Mouse (Mus musculus): ENCODE measurements around the gene Krba1. TPM values are rescaled to one million over a fixed set of nuclear protein-coding genes. Genes with fewer than 3 reads are reported as not detected.

Krba1 gene
- 5.9 and 6.6 TPM in 2 replicates for polyA plus RNA-seq (2012; ENCODE audit: insufficient read depth, insufficient read length, missing spikeins)

GRCm38 (mm10) chr6:48395105-48396007 is at the start of gene Krba1:
TSS of gene Krba1 (plus strand) at chr6:48395586.
- Histone ChIP-seq H3K4me1 (ENCODE audit: control insufficient read depth, insufficient read depth, insufficient read length, low read length) (peaks cover 11% of the 10 kb centered on the region), H3K27ac (replicated peaks; ENCODE audit: low read depth, low read length) (peak within 1 kb of the TSS; percentile 69), H3K4me3 (ENCODE audit: insufficient read depth, low read depth, low read length) (peak within 1 kb of the TSS; percentile 90)

GRCm38 (mm10) chr6:48358897-48359296 is 36.5 kb upstream of the Krba1 start:
- no peak overlapping the region for H3K4me3 ChIP-seq (ENCODE audit: insufficient read depth, low read depth, low read length)
- no peaks in the 10 kb centered on the region for H3K4me1 ChIP-seq (ENCODE audit: control insufficient read depth, insufficient read depth, insufficient read length, low read length)
- no peak overlapping the region for H3K27ac ChIP-seq (replicated peaks; ENCODE audit: low read depth, low read length)

DNA sequence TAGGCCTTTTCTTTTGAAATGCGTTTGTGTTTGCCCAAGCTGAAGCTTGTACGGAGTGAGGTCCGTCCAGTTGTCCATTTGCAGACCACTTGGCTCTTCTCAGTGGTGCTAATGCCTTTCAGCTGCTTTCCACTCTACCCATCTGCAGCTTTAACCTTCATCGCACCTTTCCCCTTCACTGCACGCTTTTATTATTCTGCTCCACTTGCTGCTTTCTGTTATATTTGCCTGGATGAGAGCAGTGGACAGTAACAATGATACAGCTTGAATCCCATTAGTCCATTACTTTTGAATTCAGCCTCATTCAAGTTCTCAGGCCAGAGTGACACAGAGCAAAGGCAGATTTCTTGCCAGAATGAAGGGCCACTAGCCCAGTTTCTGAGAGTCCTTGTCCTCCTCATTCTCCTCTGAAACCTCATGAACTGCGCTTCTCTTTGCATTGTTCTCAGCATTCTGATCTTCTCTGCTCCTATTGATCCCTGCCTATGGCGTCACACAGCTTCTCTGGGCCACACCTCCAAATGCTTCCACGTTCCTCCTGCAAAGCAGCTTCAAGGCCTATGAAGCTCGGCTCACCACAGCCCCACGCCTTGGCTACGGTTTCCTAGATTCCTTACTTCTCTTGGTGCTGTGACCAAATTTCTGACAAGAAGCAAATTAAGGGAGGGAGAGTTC is 28.9 kb upstream of the Krba1 start:
- Histone ChIP-seq H3K27ac (replicated peaks; ENCODE audit: low read depth, low read length) (no peak overlapping the region), H3K4me3 (ENCODE audit: insufficient read depth, low read depth, low read length) (no peak overlapping the region), H3K4me1 (ENCODE audit: control insufficient read depth, insufficient read depth, insufficient read length, low read length) (no peaks in the 10 kb centered on the region)

GRCm38 (mm10) chr6:48388221-48388620 is 7.2 kb upstream of the Krba1 start:
- no peaks in the 10 kb centered on the region for H3K4me1 ChIP-seq (ENCODE audit: control insufficient read depth, insufficient read depth, insufficient read length, low read length)
- no peak overlapping the region for H3K4me3 ChIP-seq (ENCODE audit: insufficient read depth, low read depth, low read length)
- no peak overlapping the region for H3K27ac ChIP-seq (replicated peaks; ENCODE audit: low read depth, low read length)

DNA sequence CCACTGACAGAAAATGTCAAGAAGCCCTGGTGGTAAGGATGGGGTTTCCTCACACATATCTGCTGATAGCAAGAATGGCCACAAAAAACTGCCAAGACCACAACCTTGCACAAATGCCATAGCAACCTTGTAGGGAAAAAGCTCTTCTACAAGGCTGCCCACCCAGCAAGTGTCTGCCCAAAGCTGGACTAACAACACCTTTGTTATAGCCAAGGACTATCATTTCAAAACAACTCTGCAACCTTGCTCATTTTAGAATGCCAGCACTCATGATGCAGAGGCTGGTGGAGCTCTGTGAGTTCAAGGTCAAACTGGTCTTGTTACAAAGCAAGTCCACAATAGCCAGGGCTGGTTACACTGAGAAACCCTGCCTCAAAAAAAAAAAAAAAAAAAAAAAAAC is 1.6 kb upstream of the Krba1 start:
- H3K4me1 ChIP-seq (ENCODE audit: control insufficient read depth, insufficient read depth, insufficient read length, low read length) = peaks cover 11% of the 10 kb centered on the region
- no peak overlapping the region for H3K4me3 ChIP-seq (ENCODE audit: insufficient read depth, low read depth, low read length)
- no peak overlapping the region for H3K27ac ChIP-seq (replicated peaks; ENCODE audit: low read depth, low read length)

DNA sequence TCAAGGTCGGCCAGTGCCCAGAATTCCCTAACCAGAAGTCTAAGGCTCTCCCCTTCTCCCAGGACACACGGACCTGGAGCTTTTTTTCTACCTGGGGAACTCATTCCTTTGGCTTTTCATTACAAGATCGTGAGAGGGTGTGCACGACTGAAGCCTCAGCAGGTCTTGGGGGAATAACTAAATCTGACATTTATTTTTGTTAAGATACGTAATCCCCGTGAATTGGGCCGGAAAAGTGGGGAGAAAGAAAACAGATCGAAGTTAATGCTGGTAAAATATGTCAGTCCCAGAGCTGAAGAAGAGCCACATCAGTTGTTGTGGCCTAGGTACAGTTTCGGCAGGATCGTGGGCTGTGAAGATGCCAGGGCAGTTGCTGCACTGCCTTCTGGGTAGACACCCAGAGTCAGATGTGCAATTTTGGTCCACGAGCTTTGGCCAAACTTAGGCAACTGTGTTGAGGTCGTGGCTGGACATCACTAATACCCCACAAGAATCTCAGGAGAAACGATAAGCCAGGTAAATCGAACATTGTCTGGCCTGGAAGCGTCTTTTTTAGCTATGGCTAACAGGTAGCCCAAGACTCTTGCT is 716 bp downstream of the Krba1 start:
- Histone ChIP-seq H3K4me1 (ENCODE audit: control insufficient read depth, insufficient read depth, insufficient read length, low read length) (peaks cover 11% of the 10 kb centered on the region), H3K4me3 (ENCODE audit: insufficient read depth, low read depth, low read length) (peak overlapping the region; percentile 90), H3K27ac (replicated peaks; ENCODE audit: low read depth, low read length) (peak overlapping the region; percentile 69)

DNA sequence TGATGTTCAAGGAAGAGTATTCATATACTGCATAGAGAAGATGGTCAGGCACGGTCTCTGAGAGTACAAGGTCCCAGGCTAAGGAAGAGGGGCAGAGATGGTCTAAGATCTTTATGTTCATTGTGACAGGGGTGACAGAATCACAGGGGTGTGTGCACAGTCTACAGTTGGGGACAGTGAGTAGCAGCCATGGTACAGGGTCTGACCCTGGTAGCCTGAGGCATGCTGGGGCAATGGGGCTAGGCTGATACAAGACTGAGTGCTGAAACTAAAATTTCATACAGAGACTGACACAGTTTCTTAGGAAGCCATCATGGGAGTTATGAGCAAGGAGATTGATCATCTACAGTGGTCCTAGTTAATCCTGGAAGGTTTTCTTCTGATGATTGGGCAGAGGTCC is 1.3 kb downstream of the Krba1 start:
- Histone ChIP-seq H3K4me3 (ENCODE audit: insufficient read depth, low read depth, low read length) (no peak overlapping the region), H3K4me1 (ENCODE audit: control insufficient read depth, insufficient read depth, insufficient read length, low read length) (peaks cover 11% of the 10 kb centered on the region), H3K27ac (replicated peaks; ENCODE audit: low read depth, low read length) (peak overlapping the region; percentile 65; the same call in 1 of the 2 replicates)

- Histone ChIP-seq H3K4me3 (ENCODE audit: insufficient read depth, low read depth, low read length) (no peak overlapping the region), H3K27ac (replicated peaks; ENCODE audit: low read depth, low read length) (peak overlapping the region; percentile 65; the same call in 1 of the 2 replicates), H3K4me1 (ENCODE audit: control insufficient read depth, insufficient read depth, insufficient read length, low read length) (peaks cover 11% of the 10 kb centered on the region)
Measured at GRCm38 (mm10) chr6:48397336-48397735, 1.9 kb downstream of the Krba1 start.

DNA sequence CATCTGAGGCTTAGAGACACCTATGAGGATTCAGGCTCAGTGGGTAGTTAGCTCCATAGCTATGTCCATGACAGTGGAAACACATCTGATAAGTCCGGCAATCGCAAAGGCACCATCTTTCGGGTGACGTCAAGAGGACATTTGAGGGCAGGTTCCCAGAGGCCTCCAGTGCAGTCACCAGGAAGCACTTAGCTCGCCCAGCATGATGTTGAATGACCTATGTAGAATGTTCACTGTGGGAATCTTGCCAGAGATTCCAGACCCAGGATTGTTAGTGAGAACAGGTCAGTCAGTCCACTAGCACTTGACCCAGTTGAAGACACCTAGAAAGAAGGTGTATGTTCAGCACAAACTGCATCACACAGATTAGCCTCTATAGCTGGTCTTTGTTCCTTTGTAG is 4.5 kb downstream of the Krba1 start:
- Histone ChIP-seq H3K4me1 (ENCODE audit: control insufficient read depth, insufficient read depth, insufficient read length, low read length) (peaks cover 18% of the 10 kb centered on the region), H3K27ac (replicated peaks; ENCODE audit: low read depth, low read length) (no peak overlapping the region)

GRCm38 (mm10) chr6:48404071-48404470 is 8.7 kb downstream of the Krba1 start:
- H3K4me3 ChIP-seq (ENCODE audit: insufficient read depth, low read depth, low read length) = no peak overlapping the region
- peaks cover 7% of the 10 kb centered on the region; the same call in 1 of the 2 replicates for H3K4me1 ChIP-seq (ENCODE audit: control insufficient read depth, insufficient read depth, insufficient read length, low read length)
- no peak overlapping the region for H3K27ac ChIP-seq (replicated peaks; ENCODE audit: low read depth, low read length)

More for the DNA sequence above, 4.5 kb downstream of the Krba1 start:
- no peak overlapping the region for H3K4me3 ChIP-seq (ENCODE audit: insufficient read depth, low read depth, low read length)

DNA sequence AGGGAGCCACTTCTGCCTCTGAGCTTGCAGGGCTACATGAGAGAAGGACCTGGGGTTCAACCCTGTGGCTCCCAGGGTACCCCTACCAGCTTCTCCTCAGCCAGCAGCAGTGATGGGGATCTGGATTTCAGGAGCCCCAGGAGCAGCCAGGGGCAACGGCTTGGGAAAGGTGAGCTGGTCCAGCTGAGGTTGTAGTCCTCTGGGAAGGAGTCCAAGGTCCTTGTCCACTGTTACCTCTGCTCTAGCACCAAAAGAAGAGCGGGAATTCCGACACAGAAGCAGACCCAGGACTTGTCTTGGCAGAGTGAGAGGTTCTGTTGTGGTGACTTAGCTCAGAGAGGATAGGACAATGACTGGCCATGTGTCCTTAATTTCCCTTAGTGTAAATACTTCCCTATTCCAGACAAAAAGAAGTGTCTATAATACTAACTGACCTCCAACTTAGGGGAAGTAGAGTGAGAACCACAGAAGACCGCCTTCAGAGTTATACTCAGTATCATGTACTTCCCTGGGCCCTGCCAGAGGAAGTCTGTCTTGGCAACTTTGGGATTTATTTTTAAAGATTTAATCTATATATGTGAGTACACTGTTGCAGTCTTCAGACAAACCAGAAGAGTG is 14.4 kb downstream of the Krba1 start:
- Histone ChIP-seq H3K4me3 (ENCODE audit: insufficient read depth, low read depth, low read length) (no peak overlapping the region), H3K4me1 (ENCODE audit: control insufficient read depth, insufficient read depth, insufficient read length, low read length) (no peaks in the 10 kb centered on the region; the same call in 1 of the 2 replicates), H3K27ac (replicated peaks; ENCODE audit: low read depth, low read length) (no peak overlapping the region)

GRCm38 (mm10) chr6:48410551-48410950 is 15.2 kb downstream of the Krba1 start:
- Histone ChIP-seq H3K27ac (replicated peaks; ENCODE audit: low read depth, low read length) (no peak overlapping the region), H3K4me1 (ENCODE audit: control insufficient read depth, insufficient read depth, insufficient read length, low read length) (no peaks in the 10 kb centered on the region; the same call in 1 of the 2 replicates), H3K4me3 (ENCODE audit: insufficient read depth, low read depth, low read length) (no peak overlapping the region)

GRCm38 (mm10) chr6:48411193-48412092 is 16.1 kb downstream of the Krba1 start:
- Histone ChIP-seq H3K4me3 (ENCODE audit: insufficient read depth, low read depth, low read length) (no peak overlapping the region), H3K27ac (replicated peaks; ENCODE audit: low read depth, low read length) (no peak overlapping the region), H3K4me1 (ENCODE audit: control insufficient read depth, insufficient read depth, insufficient read length, low read length) (peaks cover 7% of the 10 kb centered on the region; the same call in 1 of the 2 replicates)

DNA sequence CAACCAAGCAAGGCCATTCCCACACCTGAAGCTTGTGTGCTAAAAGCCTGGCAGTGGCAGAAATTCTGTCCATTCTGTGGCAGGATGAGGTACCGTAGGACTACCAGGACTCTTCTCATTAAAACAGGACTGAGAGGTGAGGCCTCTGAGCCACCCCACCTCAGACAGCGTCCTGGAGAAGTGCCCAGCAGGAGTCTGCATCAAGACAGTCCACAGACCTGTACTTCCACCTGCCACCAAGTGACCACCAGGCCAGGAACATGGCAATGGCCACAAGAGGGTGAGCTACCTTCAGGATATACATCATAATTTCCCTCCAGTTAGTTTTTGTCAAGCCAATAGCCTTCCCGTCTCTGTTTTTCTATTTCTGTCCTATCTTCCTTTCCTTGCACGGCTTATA is 16.8 kb downstream of the Krba1 start:
- Histone ChIP-seq H3K4me1 (ENCODE audit: control insufficient read depth, insufficient read depth, insufficient read length, low read length) (peaks cover 8% of the 10 kb centered on the region; the same call in 1 of the 2 replicates), H3K27ac (replicated peaks; ENCODE audit: low read depth, low read length) (no peak overlapping the region), H3K4me3 (ENCODE audit: insufficient read depth, low read depth, low read length) (no peak overlapping the region)
